Mouse (Mus musculus): ENCODE measurements at regions not wholly inside any gene's neighbourhood (a gene's known extent, or its start where the extent isn't known, plus 50 kb on each side); places are given as distances from the start of the nearest gene placed in this dataset.

GRCm38 (mm10) chr17:84067102-84067501 is 120.6 kb downstream of the Zfp36l2 start:
- Histone ChIP-seq H3K36me3 (replicated peaks; ENCODE audit: control insufficient read depth, insufficient read depth, low read length) (no peaks in the 10 kb centered on the region), H3K4me2 (ENCODE audit: low read depth, low read length) (no peak overlapping the region), H3K4me3 (ENCODE audit: low read depth, low read length) (no peak overlapping the region), H3K27ac (ENCODE audit: low read depth) (no peak overlapping the region), H3K9ac (replicated peaks; ENCODE audit: low read depth, low read length) (no peak overlapping the region), H3K9me3 (replicated peaks; ENCODE audit: control insufficient read depth, low read length) (no peaks in the 10 kb centered on the region), H3K27me3 (ENCODE audit: control insufficient read depth, insufficient read depth, low read length) (no peaks in the 10 kb centered on the region), H3K4me1 (ENCODE audit: control insufficient read depth, insufficient read depth) (no peaks in the 10 kb centered on the region)
- TF ChIP-seq EP300 (IDR thresholded peaks at IDR 0.05; ENCODE audit: low read depth) (no peak), CTCF (IDR thresholded peaks at IDR 0.05; ENCODE audit: low read depth) (no peak)
- DNase-seq (ENCODE audit: low spot score) (no peak), ATAC-seq (ENCODE audit: insufficient read depth, low read depth) (no peak)
- 83% methylated on average over 26 of the region's 26 CpGs for WGBS

GRCm38 (mm10) chr17:84063791-84064190 is 124.0 kb downstream of the Zfp36l2 start:
- H3K36me3 ChIP-seq (replicated peaks; ENCODE audit: control insufficient read depth, insufficient read depth, low read length), result no peaks in the 10 kb centered on the region
- H3K4me1 ChIP-seq (ENCODE audit: control insufficient read depth, insufficient read depth), result peaks cover 6% of the 10 kb centered on the region
- H3K27me3 ChIP-seq (ENCODE audit: control insufficient read depth, insufficient read depth, low read length), result no peaks in the 10 kb centered on the region
- no peak overlapping the region for H3K4me3 ChIP-seq (ENCODE audit: low read depth, low read length)
- ATAC-seq (ENCODE audit: insufficient read depth, low read depth) (no peak), DNase-seq (ENCODE audit: low spot score) (no peak)
- no peak for TF ChIP-seq CTCF (IDR thresholded peaks at IDR 0.05; ENCODE audit: low read depth)
- TF ChIP-seq EP300 (IDR thresholded peaks at IDR 0.05; ENCODE audit: low read depth), result no peak
- no peak overlapping the region for H3K9ac ChIP-seq (replicated peaks; ENCODE audit: low read depth, low read length)
- 49% methylated on average over 7 of the region's 7 CpGs for WGBS
- H3K27ac ChIP-seq (ENCODE audit: low read depth), result no peak overlapping the region
- no peaks in the 10 kb centered on the region for H3K9me3 ChIP-seq (replicated peaks; ENCODE audit: control insufficient read depth, low read length)
- no peak overlapping the region for H3K4me2 ChIP-seq (ENCODE audit: low read depth, low read length)

DNA sequence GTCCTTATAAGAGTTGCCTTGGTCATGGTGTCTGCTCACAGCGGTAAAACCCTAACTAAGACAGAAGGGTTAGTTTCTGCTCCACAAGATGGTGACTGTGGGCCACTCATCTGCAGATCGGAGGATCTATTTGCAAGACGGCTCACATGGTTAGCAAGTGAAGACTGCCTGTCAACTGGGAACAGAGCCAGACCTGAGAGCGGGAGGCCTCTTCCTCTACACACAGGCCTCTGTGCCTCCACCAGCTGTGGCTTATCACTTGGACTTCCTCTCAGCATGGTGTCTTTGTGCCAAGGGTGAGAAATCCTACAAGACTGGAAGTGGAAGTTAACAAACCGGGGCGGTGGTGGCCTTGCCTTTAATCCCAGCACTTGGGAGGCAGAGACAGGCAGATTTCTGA is 126.1 kb downstream of the Zfp36l2 start:
- Histone ChIP-seq H3K27me3 (ENCODE audit: control insufficient read depth, insufficient read depth, low read length) (no peaks in the 10 kb centered on the region), H3K9ac (replicated peaks; ENCODE audit: low read depth, low read length) (no peak overlapping the region), H3K36me3 (replicated peaks; ENCODE audit: control insufficient read depth, insufficient read depth, low read length) (no peaks in the 10 kb centered on the region), H3K4me1 (ENCODE audit: control insufficient read depth, insufficient read depth) (peaks cover 18% of the 10 kb centered on the region), H3K4me3 (ENCODE audit: low read depth, low read length) (no peak overlapping the region), H3K27ac (ENCODE audit: low read depth) (no peak overlapping the region), H3K4me2 (ENCODE audit: low read depth, low read length) (no peak overlapping the region), H3K9me3 (replicated peaks; ENCODE audit: control insufficient read depth, low read length) (no peaks in the 10 kb centered on the region)
- no peak for TF ChIP-seq CTCF (IDR thresholded peaks at IDR 0.05; ENCODE audit: low read depth)
- TF ChIP-seq EP300 (IDR thresholded peaks at IDR 0.05; ENCODE audit: low read depth), result no peak
- ATAC-seq (ENCODE audit: insufficient read depth, low read depth) (0 out of 2 replicates have a peak, but pooled peaks have one; percentile 22), DNase-seq (ENCODE audit: low spot score) (peak; percentile 49)
- 41% methylated on average over 6 of the region's 6 CpGs for WGBS

- DNase-seq (ENCODE audit: low spot score) (no peak), ATAC-seq (ENCODE audit: insufficient read depth, low read depth) (0 out of 2 replicates have a peak, but pooled peaks have one; percentile 13)
- H3K27me3 ChIP-seq (ENCODE audit: control insufficient read depth, insufficient read depth, low read length), result no peaks in the 10 kb centered on the region
- H3K4me1 ChIP-seq (ENCODE audit: control insufficient read depth, insufficient read depth), result peaks cover 18% of the 10 kb centered on the region
- no peaks in the 10 kb centered on the region for H3K9me3 ChIP-seq (replicated peaks; ENCODE audit: control insufficient read depth, low read length)
- TF ChIP-seq EP300 (IDR thresholded peaks at IDR 0.05; ENCODE audit: low read depth), result no peak
- no peak for TF ChIP-seq CTCF (IDR thresholded peaks at IDR 0.05; ENCODE audit: low read depth)
- no peak overlapping the region for H3K9ac ChIP-seq (replicated peaks; ENCODE audit: low read depth, low read length)
- no peak overlapping the region for H3K4me3 ChIP-seq (ENCODE audit: low read depth, low read length)
- no peaks in the 10 kb centered on the region for H3K36me3 ChIP-seq (replicated peaks; ENCODE audit: control insufficient read depth, insufficient read depth, low read length)
- peak overlapping the region; percentile 44; the same call in 1 of the 2 replicates for H3K27ac ChIP-seq (ENCODE audit: low read depth)
- no peak overlapping the region for H3K4me2 ChIP-seq (ENCODE audit: low read depth, low read length)
- WGBS, result 69% methylated on average over 4 of the region's 4 CpGs
Observed at GRCm38 (mm10) chr17:84056469-84056868, 131.3 kb downstream of the Zfp36l2 start.

GRCm38 (mm10) chr17:84052437-84052836 is 135.3 kb downstream of the Zfp36l2 start:
- no peaks in the 10 kb centered on the region for H3K27me3 ChIP-seq (ENCODE audit: control insufficient read depth, insufficient read depth, low read length)
- H3K36me3 ChIP-seq (replicated peaks; ENCODE audit: control insufficient read depth, insufficient read depth, low read length), result no peaks in the 10 kb centered on the region
- 78% methylated on average over 8 of the region's 8 CpGs for WGBS
- ATAC-seq (ENCODE audit: insufficient read depth, low read depth) (no peak), DNase-seq (ENCODE audit: low spot score) (no peak)
- TF ChIP-seq CTCF (IDR thresholded peaks at IDR 0.05; ENCODE audit: low read depth), result no peak
- no peak for TF ChIP-seq EP300 (IDR thresholded peaks at IDR 0.05; ENCODE audit: low read depth)
- H3K4me3 ChIP-seq (ENCODE audit: low read depth, low read length), result no peak overlapping the region
- peaks cover 6% of the 10 kb centered on the region; the same call in 1 of the 2 replicates for H3K4me1 ChIP-seq (ENCODE audit: control insufficient read depth, insufficient read depth)
- H3K9ac ChIP-seq (replicated peaks; ENCODE audit: low read depth, low read length), result no peak overlapping the region
- no peak overlapping the region for H3K27ac ChIP-seq (ENCODE audit: low read depth)
- no peak overlapping the region for H3K4me2 ChIP-seq (ENCODE audit: low read depth, low read length)
- no peaks in the 10 kb centered on the region for H3K9me3 ChIP-seq (replicated peaks; ENCODE audit: control insufficient read depth, low read length)

DNA sequence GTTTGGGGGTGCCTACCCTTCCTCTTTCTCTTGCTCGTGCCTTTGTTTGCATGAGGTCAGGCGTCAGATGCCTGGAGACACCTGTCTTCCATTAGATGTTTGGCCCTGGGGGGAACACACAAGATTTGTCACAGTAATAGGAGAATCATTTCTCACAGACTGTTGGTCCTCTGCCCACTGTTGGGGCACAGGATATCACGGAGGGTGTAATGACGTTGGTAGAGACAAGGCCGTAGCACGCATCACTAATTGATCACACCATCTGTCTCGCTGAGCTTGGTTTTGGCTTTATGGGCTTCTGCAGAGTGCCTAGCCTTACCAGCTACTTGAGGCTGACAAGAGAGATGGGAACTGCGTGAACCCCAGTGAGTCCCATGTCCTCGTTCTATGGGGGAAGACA is 136.5 kb downstream of the Zfp36l2 start:
- Histone ChIP-seq H3K27me3 (ENCODE audit: control insufficient read depth, insufficient read depth, low read length) (no peaks in the 10 kb centered on the region), H3K36me3 (replicated peaks; ENCODE audit: control insufficient read depth, insufficient read depth, low read length) (no peaks in the 10 kb centered on the region), H3K27ac (ENCODE audit: low read depth) (no peak overlapping the region), H3K4me3 (ENCODE audit: low read depth, low read length) (no peak overlapping the region), H3K4me1 (ENCODE audit: control insufficient read depth, insufficient read depth) (peaks cover 3% of the 10 kb centered on the region; the same call in 1 of the 2 replicates), H3K4me2 (ENCODE audit: low read depth, low read length) (no peak overlapping the region), H3K9ac (replicated peaks; ENCODE audit: low read depth, low read length) (no peak overlapping the region), H3K9me3 (replicated peaks; ENCODE audit: control insufficient read depth, low read length) (no peaks in the 10 kb centered on the region)
- ATAC-seq (ENCODE audit: insufficient read depth, low read depth) (no peak), DNase-seq (ENCODE audit: low spot score) (no peak)
- TF ChIP-seq EP300 (IDR thresholded peaks at IDR 0.05; ENCODE audit: low read depth), result no peak
- TF ChIP-seq CTCF (IDR thresholded peaks at IDR 0.05; ENCODE audit: low read depth), result no peak
- WGBS, result 89% methylated on average over 9 of the region's 9 CpGs
